Mouse (Mus musculus) embryonic facial prominence, embryonic 14.5 days (tissue): ENCODE measurements around the gene Trim41. TPM values are rescaled to one million over a fixed set of nuclear protein-coding genes. Genes with fewer than 3 reads are reported as not detected.
"Not testable (repeated sequence)": the region's sequence is repeated elsewhere in the genome, so short reads cannot be mapped to it uniquely, and the experiment has no call there.

ENCODE experiments used
- ATAC-seq: fragments of 200-750 bp; cut with Nextera tagmentation; 2 replicates; pipeline ENCODE4 v1.8.0; 2017; ENCODE audit warnings: low read depth, moderate number of reproducible peaks, moderate TSS enrichment
- DNase-seq: peaks from one replicate; pipeline ENCODE4 v3.0.0-alpha.2; 2015; ENCODE audit warnings: low spot score
- H3K27ac ChIP-seq: fragments of 300-500 bp; sonication (generic); replicated peaks from 2 replicates; pipeline ENCODE4 v1.5.1; 2014; ENCODE audit warnings: low read depth, mild to moderate bottlenecking, low read length, moderate library complexity
- H3K27me3 ChIP-seq: fragments of 300-500 bp; sonication (generic); replicated peaks from 2 replicates; pipeline ENCODE4 v1.6.1; 2014; ENCODE audit warnings: low read length; ENCODE audit not compliant: control insufficient read depth, insufficient read depth
- H3K36me3 ChIP-seq: fragments of 300-500 bp; sonication (generic); 2 replicates; pipeline ENCODE4 v1.6.1; 2014; ENCODE audit warnings: low read length, mixed read lengths; ENCODE audit not compliant: control insufficient read depth, insufficient read depth
- H3K4me1 ChIP-seq: fragments of 300-500 bp; sonication (generic); 2 replicates; pipeline ENCODE4 v1.6.1; 2014; ENCODE audit warnings: antibody characterized with exemption, low read length; ENCODE audit not compliant: control insufficient read depth, insufficient read depth
- H3K4me2 ChIP-seq: fragments of 300-500 bp; sonication (generic); 2 replicates; pipeline ENCODE4 v1.6.1; 2014; ENCODE audit warnings: low read depth, mild to moderate bottlenecking, low read length, moderate library complexity, mixed read lengths
- H3K4me3 ChIP-seq: fragments of 300-500 bp; sonication (generic); 2 replicates; pipeline ENCODE4 v1.5.1; 2014; ENCODE audit warnings: low read depth, mild to moderate bottlenecking, low read length
- H3K9ac ChIP-seq: fragments of 300-500 bp; sonication (generic); 2 replicates; pipeline ENCODE4 v1.6.1; 2014; ENCODE audit warnings: low read depth, mild to moderate bottlenecking, low read length, moderate library complexity, mixed read lengths
- H3K9me3 ChIP-seq: fragments of 300-500 bp; sonication (generic); 2 replicates; pipeline ENCODE4 v1.6.1; 2016; ENCODE audit warnings: low read length; ENCODE audit not compliant: control insufficient read depth
- WGBS: fragments of 180-500 bp; shearing (Covaris S2); extraction: QIAGEN DNeasy Blood & Tissue Kit; methylation state at CpG from one replicate; pipeline ENCODE4 v1.1.7; 2014; 5-methylcytosine and 5-hydroxymethylcytosine counted together
- polyA plus RNA-seq: library from polyadenylated mRNA; unstranded; fragments of >200 nt; fragmentation: Nextera tagmentation; extraction: Ambion mirVana; gene quantifications from 2 replicates; pipeline ENCODE4 v1.2.1, GENCODE M21; 2014

Gene Trim41
- polyA plus RNA-seq, 1 experiment from 2014 or later: 5.2 TPM

GRCm38 (mm10) chr11:48822768-48823512, 5.8 kb upstream of the Trim41 start:
- Histone ChIP-seq H3K9me3 (no peaks in the 10 kb centered on the region), H3K36me3 (no peaks in the 10 kb centered on the region), H3K27me3 (peaks cover 13% of the 10 kb centered on the region), H3K9ac (no peak overlapping the region; the same call in 1 of the 2 replicates), H3K4me3 (peak overlapping the region; percentile 40), H3K4me1 (peaks cover 13% of the 10 kb centered on the region), H3K27ac (no peak overlapping the region), H3K4me2 (peak overlapping the region; percentile 71)
- no peak for DNase-seq
- 28% methylated on average over 14 of the region's 14 CpGs for WGBS
- ATAC-seq: no peak

- not testable (repeated sequence) for H3K4me3 ChIP-seq, H3K4me2 ChIP-seq, H3K9me3 ChIP-seq, H3K9ac ChIP-seq, DNase-seq, H3K27ac ChIP-seq, ATAC-seq, H3K36me3 ChIP-seq
- WGBS: 78% methylated on average over 14 of the region's 14 CpGs
- H3K4me1 ChIP-seq: peaks cover 10% of the 10 kb centered on the region
- peaks cover 13% of the 10 kb centered on the region for H3K27me3 ChIP-seq
These were observed 4.1 kb upstream of the Trim41 start for GRCm38 (mm10) chr11:48821299-48821698.

- H3K9me3 ChIP-seq: no peaks in the 10 kb centered on the region
- no peak overlapping the region for H3K4me2 ChIP-seq
- H3K27ac ChIP-seq: no peak overlapping the region
- peaks cover 13% of the 10 kb centered on the region for H3K27me3 ChIP-seq
- H3K9ac ChIP-seq: no peak overlapping the region
- H3K4me3 ChIP-seq: no peak overlapping the region
- ATAC-seq (no peak), DNase-seq (no peak)
- 0 out of 2 replicates have a peak, but pooled peaks cover 3% of the 10 kb centered on the region for H3K36me3 ChIP-seq
- H3K4me1 ChIP-seq: peaks cover 13% of the 10 kb centered on the region
These were observed 3.1 kb upstream of the Trim41 start for GRCm38 (mm10) chr11:48820308-48820674.

GRCm38 (mm10) chr11:48819614-48820307, 2.6 kb upstream of the Trim41 start:
- no peak for ATAC-seq
- WGBS: 76% methylated on average over 7 of the region's 7 CpGs
- no peak overlapping the region for H3K27ac ChIP-seq

GRCm38 (mm10) chr11:48818346-48818745, 1.2 kb upstream of the Trim41 start:
- Histone ChIP-seq H3K9me3 (no peaks in the 10 kb centered on the region), H3K9ac (peak overlapping the region; percentile 91), H3K36me3 (0 out of 2 replicates have a peak, but pooled peaks cover 4% of the 10 kb centered on the region), H3K27me3 (no peaks in the 10 kb centered on the region), H3K27ac (peak overlapping the region; percentile 88; the same call in 1 of the 2 replicates), H3K4me1 (peaks cover 4% of the 10 kb centered on the region; the same call in 1 of the 2 replicates), H3K4me3 (peak overlapping the region; percentile 73), H3K4me2 (peak overlapping the region; percentile 85)
- peak; percentile 95 for DNase-seq
- under 1% methylated on average over 16 of the region's 16 CpGs for WGBS
- ATAC-seq: no peak

More at GRCm38 (mm10) chr11:48819614-48820307, 2.6 kb upstream of the Trim41 start:
- no peak overlapping the region for H3K9ac ChIP-seq
- H3K4me2 ChIP-seq: no peak overlapping the region
- peaks cover 11% of the 10 kb centered on the region for H3K27me3 ChIP-seq
- H3K4me3 ChIP-seq: 0 out of 2 replicates have a peak overlapping the region, but pooled peaks have one; percentile 0
- peaks cover 13% of the 10 kb centered on the region for H3K4me1 ChIP-seq
- DNase-seq: no peak
- H3K9me3 ChIP-seq: no peaks in the 10 kb centered on the region
- 0 out of 2 replicates have a peak, but pooled peaks cover 4% of the 10 kb centered on the region for H3K36me3 ChIP-seq

GRCm38 (mm10) chr11:48817794-48818193, 641 bp upstream of the Trim41 start:
- 0 out of 2 replicates have a peak, but pooled peaks cover 3% of the 10 kb centered on the region for H3K4me1 ChIP-seq
- no peaks in the 10 kb centered on the region for H3K27me3 ChIP-seq
- 6% methylated on average over 9 of the region's 9 CpGs for WGBS

GRCm38 (mm10) chr11:48816281-48816781, 822 bp downstream of the Trim41 start:
- Histone ChIP-seq H3K9me3 (no peaks in the 10 kb centered on the region), H3K27me3 (no peaks in the 10 kb centered on the region), H3K4me3 (peak overlapping the region; percentile 73), H3K4me1 (0 out of 2 replicates have a peak, but pooled peaks cover 3% of the 10 kb centered on the region), H3K36me3 (peaks cover 15% of the 10 kb centered on the region), H3K4me2 (peak overlapping the region; percentile 75), H3K27ac (peak overlapping the region; percentile 88; the same call in 1 of the 2 replicates), H3K9ac (peak overlapping the region; percentile 91)
- WGBS: 3% methylated on average over 19 of the region's 23 CpGs
- ATAC-seq: peak; percentile 41
- peak; percentile 70 for DNase-seq

More at GRCm38 (mm10) chr11:48817794-48818193, 641 bp upstream of the Trim41 start:
- Histone ChIP-seq H3K36me3 (0 out of 2 replicates have a peak, but pooled peaks cover 4% of the 10 kb centered on the region), H3K27ac (peak overlapping the region; percentile 88), H3K9ac (peak overlapping the region; percentile 91), H3K4me3 (peak overlapping the region; percentile 73), H3K9me3 (no peaks in the 10 kb centered on the region), H3K4me2 (peak overlapping the region; percentile 85)
- DNase-seq (no peak), ATAC-seq (no peak)

- DNase-seq (no peak), ATAC-seq (no peak)
- H3K9me3 ChIP-seq: no peaks in the 10 kb centered on the region
- H3K27ac ChIP-seq: no peak overlapping the region; the same call in 1 of the 2 replicates
- peak overlapping the region; percentile 75 for H3K4me2 ChIP-seq
- peak overlapping the region; percentile 73 for H3K4me3 ChIP-seq
- H3K27me3 ChIP-seq: no peaks in the 10 kb centered on the region
- H3K9ac ChIP-seq: peak overlapping the region; percentile 91
- 0 out of 2 replicates have a peak, but pooled peaks cover 3% of the 10 kb centered on the region for H3K4me1 ChIP-seq
- peaks cover 16% of the 10 kb centered on the region for H3K36me3 ChIP-seq
- WGBS: 69% methylated on average over 16 of the region's 16 CpGs
These were observed 1.3 kb downstream of the Trim41 start for GRCm38 (mm10) chr11:48815851-48816250.
